Mouse (Mus musculus): Measurements from ENCODE around the gene Pnp2.
"Not testable (repeated sequence)": the region's sequence is repeated elsewhere in the genome, so short reads cannot be mapped to it uniquely, and the experiment has no call there.

Gene Pnp2

GRCm38 (mm10) chr14:50957146-50957545 lies 1.4 kb downstream of the Pnp2 start:
- not testable (repeated sequence) for DNase-seq (ENCODE audit: low spot score)

GRCm38 (mm10) chr14:50958289-50958995 lies 2.6 kb downstream of the Pnp2 start:
- DNase-seq (ENCODE audit: low spot score), result not testable (repeated sequence)

DNA sequence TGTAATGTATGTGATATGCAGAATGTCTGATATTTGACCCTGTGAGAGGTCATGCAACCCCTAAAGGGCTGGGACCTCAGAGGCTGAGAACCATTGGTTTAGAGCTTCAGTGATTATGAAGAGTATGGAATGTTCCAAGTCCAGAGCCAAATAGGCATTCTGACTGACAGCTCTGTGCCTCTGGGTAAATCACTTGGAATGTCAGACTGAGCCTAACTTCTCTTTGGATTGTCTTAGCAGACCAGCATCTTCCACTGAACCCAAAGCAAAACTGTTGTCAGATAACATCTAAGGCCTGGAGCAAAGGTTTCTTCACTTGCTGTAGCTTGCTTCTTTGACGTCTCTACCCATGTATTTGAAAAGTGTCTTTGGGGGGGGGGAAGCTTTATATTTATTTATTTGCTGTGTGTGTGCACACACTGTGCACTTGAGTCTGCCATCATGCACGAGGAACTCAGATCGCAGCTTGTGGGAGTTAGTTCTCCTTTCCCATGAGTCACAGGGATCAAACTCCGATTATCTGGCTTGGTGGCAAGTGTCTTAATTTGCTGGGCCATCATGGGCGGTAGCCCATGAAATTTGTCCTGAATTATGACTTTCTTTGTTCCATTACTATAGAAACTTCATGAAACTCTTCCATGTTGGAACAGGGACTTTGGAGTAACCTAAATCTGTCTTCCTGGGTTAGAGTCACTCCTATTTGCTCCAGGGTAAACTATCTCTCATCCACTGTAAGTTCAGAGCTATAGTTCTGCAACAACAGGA lies 12.6 kb downstream of the Pnp2 start:
- no peak for DNase-seq (ENCODE audit: low spot score)

DNA sequence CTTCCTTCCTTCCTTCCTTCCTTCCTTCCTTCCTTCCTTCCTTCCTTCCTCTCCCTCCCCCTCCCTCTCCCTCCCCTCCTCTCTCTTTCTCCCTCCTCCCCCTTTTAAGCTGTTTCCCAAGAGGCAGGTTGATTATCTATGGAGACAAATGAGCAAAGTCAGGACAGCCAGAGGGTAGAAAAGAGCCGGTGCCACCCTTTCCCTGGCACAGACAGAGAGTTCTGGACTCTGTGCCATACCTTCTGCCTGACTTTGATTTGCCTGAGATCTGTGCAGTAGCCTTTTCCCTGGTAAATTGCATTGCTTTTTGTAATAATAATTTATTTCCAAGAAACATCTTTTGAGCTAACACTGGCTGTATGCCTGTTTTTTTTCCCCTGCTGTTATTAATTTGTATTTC lies 13.2 kb downstream of the Pnp2 start:
- no peak for DNase-seq (ENCODE audit: low spot score)

- no peak for DNase-seq (ENCODE audit: low spot score)
Measured at GRCm38 (mm10) chr14:50969558-50970544, 14.1 kb downstream of the Pnp2 start.

GRCm38 (mm10) chr14:50970822-50971221 lies 15.0 kb downstream of the Pnp2 start:
- DNase-seq (ENCODE audit: low spot score), result no peak

DNA sequence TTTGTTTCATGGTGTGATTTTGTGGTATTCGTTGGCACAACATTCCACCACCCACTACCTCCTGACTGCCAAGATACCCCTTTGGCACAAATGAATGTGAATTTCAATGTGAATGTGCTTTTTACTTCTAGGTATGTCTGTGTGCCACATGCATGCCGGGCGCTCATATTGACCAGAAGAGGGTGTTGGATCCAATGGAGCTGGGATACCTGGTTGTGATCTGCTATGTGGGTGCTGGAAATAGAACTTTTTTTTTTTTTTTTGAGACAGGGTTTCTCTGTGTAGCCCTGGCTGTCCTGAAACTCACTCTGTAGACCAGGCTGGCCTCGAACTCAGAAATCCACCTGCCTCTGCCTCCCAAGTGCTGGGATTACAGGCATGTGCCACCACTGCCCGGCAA lies 17.3 kb downstream of the Pnp2 start:
- not testable (repeated sequence) for DNase-seq (ENCODE audit: low spot score)

GRCm38 (mm10) chr14:50973700-50974099 lies 17.9 kb downstream of the Pnp2 start:
- DNase-seq (ENCODE audit: low spot score), result no peak

- no peak for DNase-seq (ENCODE audit: low spot score)
Measured at GRCm38 (mm10) chr14:50975001-50975400, 19.2 kb downstream of the Pnp2 start.

- no peak for DNase-seq (ENCODE audit: low spot score)
Measured at GRCm38 (mm10) chr14:50976674-50977073, 20.9 kb downstream of the Pnp2 start.

- not testable (repeated sequence) for DNase-seq (ENCODE audit: low spot score)
Measured at GRCm38 (mm10) chr14:50978451-50978850, 22.7 kb downstream of the Pnp2 start.

DNA sequence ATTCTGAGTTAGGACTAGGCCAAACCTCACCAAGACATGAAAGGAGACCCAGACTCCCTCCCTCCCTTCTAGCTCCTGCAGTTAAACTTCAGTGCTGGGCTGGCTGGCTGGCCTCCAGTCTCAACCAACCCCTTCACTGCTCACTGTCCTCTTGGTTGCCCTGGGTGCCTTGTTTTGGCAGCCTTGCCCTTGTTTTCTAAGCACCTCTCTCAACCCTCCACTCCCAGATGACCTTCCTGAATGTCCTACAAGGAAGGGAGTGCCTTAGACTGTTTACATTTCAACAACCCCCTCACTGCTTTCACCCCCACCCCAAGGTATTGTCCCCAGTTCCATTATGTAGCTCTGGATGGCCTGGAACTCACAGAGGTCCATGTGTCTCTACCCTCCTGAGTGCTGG lies 23.8 kb downstream of the Pnp2 start:
- DNase-seq (ENCODE audit: low spot score), result no peak

DNA sequence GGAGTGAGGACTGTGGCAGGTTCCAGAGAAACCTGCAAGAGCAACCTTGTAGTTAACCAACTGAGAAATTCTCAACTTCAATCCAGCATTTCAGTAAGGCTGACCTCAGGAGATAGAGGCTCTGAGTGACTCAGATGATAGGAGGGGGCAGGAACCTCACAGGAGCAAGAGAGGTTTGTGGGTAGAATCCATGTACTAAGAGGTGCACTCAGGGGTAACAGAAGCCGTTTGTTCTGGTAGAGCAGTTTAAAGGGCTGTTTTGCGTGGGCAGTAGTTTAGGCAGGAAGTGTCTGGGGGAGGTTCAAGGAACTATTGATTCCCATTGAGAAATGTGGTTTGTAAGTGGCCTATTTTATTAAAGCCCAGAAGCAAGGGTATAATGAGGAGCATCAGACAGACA lies 25.4 kb downstream of the Pnp2 start:
- no peak for DNase-seq (ENCODE audit: low spot score)

DNA sequence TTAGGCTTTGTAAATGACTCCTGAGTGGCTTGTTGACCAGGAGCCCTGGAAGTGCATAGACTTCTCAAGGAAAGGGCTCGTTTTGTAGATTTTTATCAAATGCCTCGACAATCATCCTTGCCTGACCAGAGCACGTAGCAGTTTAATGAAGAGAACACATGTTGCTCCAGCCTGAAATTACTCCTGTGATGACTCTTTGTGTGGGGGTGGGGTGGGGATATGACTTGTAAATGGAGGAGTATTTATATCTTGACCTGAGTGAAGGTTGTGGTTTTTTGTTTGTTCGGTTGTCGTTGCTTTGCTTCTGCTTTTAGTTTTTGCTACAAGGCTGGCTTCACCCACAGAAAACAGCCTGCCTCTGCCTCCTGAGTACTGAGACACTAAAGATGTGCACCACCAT lies 26.0 kb downstream of the Pnp2 start:
- DNase-seq (ENCODE audit: low spot score), result no peak

DNA sequence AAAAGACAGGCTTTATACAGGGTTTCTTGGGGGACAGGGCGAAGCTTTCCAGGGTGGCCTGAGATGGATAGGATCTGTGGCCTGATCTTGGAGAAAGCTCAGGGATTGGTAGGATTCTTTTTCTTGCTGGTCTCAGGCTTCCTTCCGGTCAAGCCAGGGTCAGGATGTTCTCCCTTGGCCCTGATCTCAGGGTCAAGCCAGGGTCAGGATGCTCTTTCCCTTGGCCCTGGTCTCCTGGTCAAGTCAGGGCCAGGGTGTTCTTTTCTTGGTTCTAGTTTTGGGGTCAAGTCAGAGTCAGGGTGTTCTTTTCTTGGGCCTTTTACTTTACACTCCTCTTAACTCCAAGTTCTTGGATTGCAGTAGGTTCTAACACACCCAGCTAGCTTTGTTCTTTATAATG lies 31.9 kb downstream of the Pnp2 start:
- no peak for DNase-seq (ENCODE audit: low spot score)

GRCm38 (mm10) chr14:50991037-50991436 lies 35.2 kb downstream of the Pnp2 start:
- no peak for DNase-seq (ENCODE audit: low spot score)

GRCm38 (mm10) chr14:50997088-50997487 lies 41.3 kb downstream of the Pnp2 start:
- DNase-seq (ENCODE audit: low spot score), result no peak

DNA sequence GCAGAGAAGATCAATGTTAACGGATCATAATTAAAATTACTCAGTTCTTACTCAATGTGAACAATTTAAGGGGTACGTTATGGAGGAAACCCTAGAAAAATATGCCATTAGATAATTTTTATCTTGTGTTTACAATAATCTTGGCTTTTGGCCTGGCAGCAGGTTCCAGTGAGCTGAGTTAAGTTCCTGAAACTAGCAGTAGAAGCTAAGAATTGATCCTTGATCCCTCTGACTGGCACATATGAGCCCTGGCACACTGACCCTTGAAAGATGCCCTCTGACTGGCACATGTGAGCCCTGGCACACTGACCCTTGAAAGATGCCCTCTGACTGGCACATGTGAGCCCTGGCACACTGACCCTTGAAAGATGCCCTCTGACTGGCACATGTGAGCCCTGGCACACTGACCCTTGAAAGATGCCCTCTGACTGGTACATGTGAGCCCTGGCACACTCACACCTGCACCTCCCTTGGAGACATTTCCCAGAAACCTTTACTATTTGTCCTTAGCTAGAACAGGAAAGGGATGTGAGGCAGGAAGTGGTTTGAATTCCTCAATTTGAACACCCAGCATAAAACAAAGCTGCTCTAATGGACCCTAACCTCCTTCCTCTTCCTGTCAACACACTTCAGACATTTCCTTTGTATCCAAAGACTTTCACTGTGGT lies 42.3 kb downstream of the Pnp2 start:
- no peak for DNase-seq (ENCODE audit: low spot score)

- DNase-seq (ENCODE audit: low spot score), result no peak
Measured at GRCm38 (mm10) chr14:51007152-51007801, 51.5 kb downstream of the Pnp2 start, which contains the start of gene Rnase10. TSS of gene Rnase10 (plus strand) at chr14:51007751.

- no peak for DNase-seq (ENCODE audit: low spot score)
Measured at GRCm38 (mm10) chr14:51007914-51008713, 52.3 kb downstream of the Pnp2 start.

Measured in c-Kit-positive CD71-positive TER-119-positive erythroid progenitor cells, embryonic 14.5 days (primary cell).